Mouse (Mus musculus) small intestine, adult 2 months (tissue): ENCODE results near the gene Bmper. TPM values are rescaled to one million over a fixed set of nuclear protein-coding genes. Genes with fewer than 3 reads are reported as not detected.
A peak's percentile ranks its signal among the peaks of the same experiment; 100 is the strongest.

Source experiments
- H3K27ac ChIP-seq: fragments of 200-500 bp; 2 replicates; pipeline ENCODE4 v1.5.1; 2012; ENCODE audit warnings: low read depth, low read length, control low read depth, inconsistent platforms; ENCODE audit not compliant: insufficient read depth
- H3K27me3 ChIP-seq: fragments of 200-500 bp; 2 replicates; pipeline ENCODE4 v1.6.1; 2012; ENCODE audit warnings: mild to moderate bottlenecking, moderate library complexity, low read length, inconsistent platforms; ENCODE audit not compliant: control insufficient read depth, insufficient read depth
- H3K36me3 ChIP-seq: fragments of 200-500 bp; 2 replicates; pipeline ENCODE4 v1.6.1; 2012; ENCODE audit warnings: mild to moderate bottlenecking, low read length, control low read depth, inconsistent platforms; ENCODE audit not compliant: control insufficient read depth, insufficient read depth
- H3K4me1 ChIP-seq: fragments of 200-500 bp; 2 replicates; pipeline ENCODE4 v1.6.1; 2012; ENCODE audit warnings: low read length, inconsistent platforms, mixed read lengths; ENCODE audit not compliant: control insufficient read depth, insufficient read depth, insufficient read length
- H3K4me3 ChIP-seq: fragments of 200-500 bp; 2 replicates; pipeline ENCODE4 v1.5.1; 2012; ENCODE audit warnings: low read depth, mild to moderate bottlenecking, control low read depth, inconsistent platforms, low read length, moderate library complexity
- CTCF ChIP-seq: fragments of 200-500 bp; IDR thresholded peaks from 2 replicates; pipeline ENCODE4 v1.5.1; 2012; ENCODE audit warnings: low read depth, mild to moderate bottlenecking, control low read depth, inconsistent platforms, low read length, moderate library complexity, mixed read lengths; ENCODE audit not compliant: insufficient replicate concordance, insufficient read length; ENCODE audit errors: extremely low read depth
- POLR2A ChIP-seq: fragments of 200-500 bp; IDR thresholded peaks from 2 replicates; pipeline ENCODE4 v1.6.1; 2012; ENCODE audit warnings: low read depth, mild to moderate bottlenecking, control low read depth, inconsistent platforms, low read length, moderate library complexity
- WGBS: fragments of 180-500 bp; shearing (Covaris S2); methylation state at CpG from one replicate; pipeline ENCODE4 v1.1.7; 2018; 5-methylcytosine and 5-hydroxymethylcytosine counted together
- polyA plus RNA-seq: library from polyadenylated mRNA; depleted of rRNA; stranded (reverse); fragments of >200 nt; gene quantifications from 2 replicates; pipeline ENCODE4 v1.2.3, GENCODE M21; 2012; rRNA removed

Gene Bmper
- 0.22 and 0.28 TPM in 2 replicates for polyA plus RNA-seq

GRCm38 (mm10) chr9:23222841-23223548 is at the start of gene Bmper:
TSS of gene Bmper (plus strand) at chr9:23223076.
- no peak for TF ChIP-seq CTCF
- TF ChIP-seq POLR2A: no peak
- peak within 1 kb of the TSS; percentile 26; the same call in 1 of the 2 replicates for H3K27ac ChIP-seq
- H3K4me1 ChIP-seq: no peaks in the 10 kb centered on the region; the same call in 1 of the 2 replicates
- whole genome bisulfite sequencing: 2% methylated on average over 84 of the region's 86 CpGs
- peaks cover 22% of the 10 kb centered on the region for H3K27me3 ChIP-seq
- H3K36me3 ChIP-seq: no peaks in the 10 kb centered on the region
- peak within 1 kb of the TSS; percentile 67 for H3K4me3 ChIP-seq

DNA sequence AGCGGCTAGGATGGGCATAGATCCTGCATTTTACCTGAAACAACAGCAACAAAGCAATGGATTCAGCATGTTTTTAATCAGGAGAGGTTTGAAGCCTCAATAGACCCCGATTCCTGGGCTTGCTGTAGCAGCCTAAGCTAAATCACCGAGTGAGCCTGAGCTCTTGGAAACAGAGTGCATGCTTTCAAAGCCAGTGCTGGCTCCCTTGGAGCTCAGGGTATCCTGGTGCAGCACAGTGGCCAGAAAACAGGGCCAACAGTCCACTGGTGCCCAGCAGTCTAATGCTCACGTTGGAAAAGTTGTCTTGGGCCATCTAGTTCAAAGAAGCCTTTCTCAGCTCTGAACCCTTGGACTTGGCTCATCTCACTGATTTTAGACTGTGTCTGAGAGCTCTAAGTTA is 45.4 kb upstream of the Bmper start:
- TF ChIP-seq POLR2A (no peak), CTCF (no peak)
- Histone ChIP-seq H3K4me3 (no peak overlapping the region), H3K27ac (no peak overlapping the region), H3K27me3 (no peaks in the 10 kb centered on the region), H3K36me3 (no peaks in the 10 kb centered on the region), H3K4me1 (no peaks in the 10 kb centered on the region)
- 83% methylated on average over 4 of the region's 4 CpGs for WGBS

DNA sequence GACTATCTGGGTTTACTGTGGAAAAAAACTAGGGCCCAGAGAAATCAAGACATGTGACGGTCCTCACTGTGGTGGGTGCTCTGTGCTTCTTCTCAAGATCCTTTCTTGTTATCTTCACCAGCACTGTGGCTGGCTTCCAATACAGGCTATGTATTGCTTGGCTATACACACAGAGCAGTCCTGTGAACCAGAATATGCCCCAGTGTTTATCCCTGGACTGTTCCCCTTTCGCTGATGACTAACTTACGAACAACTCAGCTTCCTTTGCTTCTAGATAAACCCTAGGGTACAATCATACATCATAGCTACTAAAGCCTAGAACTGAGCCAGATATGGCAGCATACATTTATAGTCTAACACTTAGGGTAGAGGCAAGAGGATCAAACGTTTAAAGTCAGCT is 35.7 kb upstream of the Bmper start:
- no peaks in the 10 kb centered on the region for H3K27me3 ChIP-seq
- H3K36me3 ChIP-seq: no peaks in the 10 kb centered on the region
- H3K27ac ChIP-seq: no peak overlapping the region
- no peaks in the 10 kb centered on the region for H3K4me1 ChIP-seq
- H3K4me3 ChIP-seq: no peak overlapping the region
- TF ChIP-seq POLR2A: no peak
- no peak for TF ChIP-seq CTCF
- 70% methylated on average over 4 of the region's 4 CpGs for WGBS

DNA sequence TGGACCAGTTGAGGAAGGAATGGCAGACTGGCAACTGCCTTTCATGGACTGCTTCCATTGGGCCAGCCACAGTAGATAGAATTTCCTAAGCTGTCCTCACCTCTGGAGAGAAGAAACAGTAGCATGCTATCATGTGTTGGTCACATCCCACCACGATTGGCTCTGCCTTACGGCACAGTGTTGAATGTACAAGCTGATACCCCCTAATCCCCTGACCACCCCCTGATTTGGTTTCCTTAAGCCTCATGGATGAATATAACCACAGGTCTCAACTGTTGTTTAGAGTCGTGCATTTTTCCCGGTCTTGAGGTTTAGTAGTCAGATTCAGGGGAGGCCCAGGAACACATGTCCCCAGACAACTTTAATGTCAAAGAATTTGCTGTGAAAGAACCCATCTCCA is 34.7 kb upstream of the Bmper start:
- no peaks in the 10 kb centered on the region for H3K27me3 ChIP-seq
- no peaks in the 10 kb centered on the region for H3K4me1 ChIP-seq
- no peak overlapping the region for H3K27ac ChIP-seq
- no peaks in the 10 kb centered on the region for H3K36me3 ChIP-seq
- WGBS: 83% methylated on average over 4 of the region's 4 CpGs
- no peak overlapping the region for H3K4me3 ChIP-seq
- TF ChIP-seq CTCF (no peak), POLR2A (no peak)

- H3K27me3 ChIP-seq: no peaks in the 10 kb centered on the region
- H3K4me1 ChIP-seq: no peaks in the 10 kb centered on the region
- H3K27ac ChIP-seq: no peak overlapping the region
- TF ChIP-seq CTCF (no peak), POLR2A (no peak)
- H3K36me3 ChIP-seq: no peaks in the 10 kb centered on the region
- no peak overlapping the region for H3K4me3 ChIP-seq
- WGBS: 66% methylated on average over 1 of the region's 1 CpGs
Measured at GRCm38 (mm10) chr9:23190950-23191349, 31.9 kb upstream of the Bmper start.

DNA sequence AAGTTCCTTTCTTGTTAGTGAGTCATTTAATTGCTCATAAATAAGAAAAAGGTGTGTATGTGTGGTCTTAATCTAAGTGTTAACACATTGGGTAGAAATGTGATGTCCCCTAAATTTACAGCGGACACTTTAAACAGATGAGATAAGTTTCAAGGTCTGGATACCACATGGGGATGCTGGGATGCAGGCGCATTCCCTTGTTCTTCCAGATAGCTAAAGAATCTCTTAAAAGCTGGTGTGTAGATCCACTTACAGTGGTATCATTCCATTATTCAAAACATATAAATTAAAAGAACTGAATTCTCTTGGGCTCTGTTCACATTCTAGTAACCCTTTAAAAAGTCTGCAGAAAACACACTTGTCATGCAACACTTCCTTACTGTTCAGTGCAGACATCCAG is 31.4 kb upstream of the Bmper start:
- Histone ChIP-seq H3K27me3 (no peaks in the 10 kb centered on the region), H3K4me3 (no peak overlapping the region), H3K36me3 (no peaks in the 10 kb centered on the region)

GRCm38 (mm10) chr9:23192567-23193331 is 30.1 kb upstream of the Bmper start:
- Histone ChIP-seq H3K4me1 (no peaks in the 10 kb centered on the region), H3K27ac (no peak overlapping the region), H3K36me3 (no peaks in the 10 kb centered on the region), H3K4me3 (no peak overlapping the region), H3K27me3 (no peaks in the 10 kb centered on the region)
- no peak for TF ChIP-seq POLR2A
- TF ChIP-seq CTCF: no peak
- 57% methylated on average over 3 of the region's 3 CpGs for whole genome bisulfite sequencing

More for the DNA sequence above, 31.4 kb upstream of the Bmper start:
- Histone ChIP-seq H3K27ac (no peak overlapping the region), H3K4me1 (no peaks in the 10 kb centered on the region)
- TF ChIP-seq CTCF: no peak
- TF ChIP-seq POLR2A: no peak
- whole genome bisulfite sequencing: 91% methylated on average over 2 of the region's 2 CpGs
